Mouse (Mus musculus): ENCODE data around the gene Fbxw10. TPM values are rescaled to one million over a fixed set of nuclear protein-coding genes. Genes with fewer than 3 reads are reported as not detected.

The Fbxw10 gene
- total RNA-seq, 2 experiments from 2014 or later = not detected

DNA sequence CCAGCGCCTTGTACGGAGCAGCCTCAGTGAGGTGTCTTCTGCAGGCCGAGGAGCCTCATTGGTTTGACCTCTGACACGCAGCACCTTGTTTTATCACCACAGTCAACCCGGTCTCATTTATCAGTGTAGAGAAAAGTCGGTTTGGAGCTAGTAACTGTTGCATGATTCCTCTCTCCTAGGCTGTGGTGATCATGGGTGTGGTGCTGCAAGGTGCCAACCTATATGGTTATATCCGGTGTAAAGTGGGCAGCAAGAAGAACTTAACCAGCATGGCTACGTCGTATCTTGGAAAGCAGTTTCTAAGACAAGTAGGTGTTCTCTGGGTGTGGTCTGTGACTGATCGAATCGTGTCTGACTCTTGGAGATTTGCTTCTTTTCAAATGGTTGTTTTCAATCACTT is 44.9 kb downstream of the Fbxw10 start:
- no peak for ATAC-seq (replicated peaks; ENCODE audit: low FRiP score, poor library complexity, severe bottlenecking)

DNA sequence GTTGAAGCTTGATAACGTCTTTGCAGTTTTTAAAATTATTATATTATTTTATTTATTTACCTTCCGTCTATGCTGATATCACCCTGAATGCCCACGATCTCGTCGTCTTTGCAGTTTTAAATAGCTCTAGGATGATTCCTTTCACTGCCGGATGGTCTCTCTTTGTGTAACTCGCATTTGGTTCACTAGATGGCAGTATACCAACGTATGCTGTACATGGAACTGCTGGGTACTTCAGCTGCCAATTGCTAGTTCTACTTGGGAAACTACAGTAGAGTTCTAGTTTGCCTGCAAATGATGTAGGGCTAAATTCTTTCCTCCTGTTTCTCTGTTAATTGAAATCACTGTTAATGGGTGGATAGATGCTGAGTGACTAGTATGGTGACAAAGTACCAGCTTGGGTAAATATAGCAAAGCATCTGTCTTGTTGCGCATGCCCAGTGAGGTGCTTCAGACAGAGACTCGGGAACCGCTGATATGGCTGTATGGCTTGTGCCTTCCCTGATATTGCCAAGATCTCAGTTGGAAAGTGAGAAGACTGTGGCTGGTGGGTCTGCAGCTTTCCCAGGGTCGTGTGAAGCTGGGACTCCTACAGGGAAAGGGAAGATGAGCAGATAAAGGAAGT is 54.9 kb downstream of the Fbxw10 start:
- ATAC-seq (replicated peaks; ENCODE audit: low FRiP score, poor library complexity, severe bottlenecking) = no peak; the same call in 1 of the 2 replicates

DNA sequence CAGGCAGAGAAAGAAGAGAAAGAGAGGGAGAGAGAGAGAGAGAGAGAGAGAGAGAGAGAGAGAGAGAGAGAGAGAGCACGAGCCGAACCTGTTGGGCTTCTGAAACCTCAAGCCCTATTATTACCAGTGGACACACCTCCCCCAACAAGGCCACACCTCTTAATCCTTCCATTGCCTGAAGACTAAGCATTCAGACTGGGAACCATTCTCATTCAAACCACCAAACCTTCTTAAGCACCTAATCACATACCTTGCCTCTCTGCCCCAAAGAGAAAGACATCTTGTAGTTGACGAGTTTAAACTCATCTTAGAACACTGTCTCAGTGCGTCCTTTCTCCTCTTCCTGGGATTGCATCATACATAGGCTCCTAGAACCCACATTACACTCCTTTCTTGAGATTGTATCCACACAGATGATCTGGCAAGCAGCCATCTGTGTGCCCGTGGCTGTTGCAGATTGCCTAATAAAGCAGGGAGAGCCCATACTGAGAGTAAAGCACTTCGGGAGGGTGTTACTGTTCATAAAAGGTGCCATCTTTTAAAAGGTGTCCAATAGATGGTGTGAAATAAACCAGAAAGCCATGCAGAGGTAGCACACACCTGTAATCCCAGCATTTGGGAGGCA is 57.1 kb downstream of the Fbxw10 start:
- no peak for ATAC-seq (replicated peaks; ENCODE audit: low FRiP score, poor library complexity, severe bottlenecking)

DNA sequence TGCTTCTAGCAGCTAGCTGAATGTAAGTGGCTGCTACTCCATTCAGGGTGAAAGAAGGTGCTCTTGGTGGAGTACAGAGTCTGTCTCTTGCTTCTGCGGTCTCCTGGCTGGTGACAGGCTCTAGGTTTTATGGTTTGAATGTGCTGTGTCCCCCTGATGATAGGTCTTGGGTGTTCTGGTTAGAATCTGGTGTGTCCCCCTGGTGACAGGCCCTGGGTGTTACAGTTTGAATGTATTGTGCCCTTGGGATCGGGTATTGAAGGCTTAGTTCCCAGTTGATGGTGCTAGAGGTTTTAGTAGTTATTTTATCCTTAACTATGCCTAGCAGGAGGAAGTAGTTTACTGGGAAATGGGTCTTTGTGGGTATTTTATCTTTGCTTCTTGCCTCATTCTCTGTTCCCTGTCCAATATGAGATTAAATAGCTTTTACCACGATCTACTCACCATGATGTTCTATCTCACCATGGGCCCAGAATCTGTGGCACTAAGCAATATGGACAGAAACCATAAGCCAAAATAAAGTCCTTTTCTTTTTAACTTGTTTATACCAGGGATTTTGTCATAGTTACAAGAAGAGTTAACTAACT is 62.9 kb downstream of the Fbxw10 start:
- no peak for ATAC-seq (replicated peaks; ENCODE audit: low FRiP score, poor library complexity, severe bottlenecking)

DNA sequence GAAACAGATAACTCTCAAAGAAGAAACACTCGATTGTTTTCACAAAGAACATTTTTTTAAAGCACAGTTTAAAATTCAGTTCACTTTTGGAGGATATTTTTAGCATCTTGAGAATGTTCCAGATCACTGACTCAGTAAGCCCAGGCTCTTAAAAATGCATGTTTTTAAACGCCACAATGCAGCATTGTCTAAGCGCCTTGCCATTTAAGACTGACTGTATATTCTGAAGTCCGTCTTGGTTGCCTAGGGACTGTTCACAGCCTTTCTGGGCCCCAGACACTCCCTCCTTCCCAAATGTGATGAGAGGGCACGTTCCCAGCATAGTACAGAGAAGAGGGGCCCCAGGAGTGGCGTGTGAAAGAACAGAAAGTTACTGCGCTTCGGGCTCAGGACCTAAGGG is 64.5 kb downstream of the Fbxw10 start:
- no peak for ATAC-seq (replicated peaks; ENCODE audit: low FRiP score, poor library complexity, severe bottlenecking)

DNA sequence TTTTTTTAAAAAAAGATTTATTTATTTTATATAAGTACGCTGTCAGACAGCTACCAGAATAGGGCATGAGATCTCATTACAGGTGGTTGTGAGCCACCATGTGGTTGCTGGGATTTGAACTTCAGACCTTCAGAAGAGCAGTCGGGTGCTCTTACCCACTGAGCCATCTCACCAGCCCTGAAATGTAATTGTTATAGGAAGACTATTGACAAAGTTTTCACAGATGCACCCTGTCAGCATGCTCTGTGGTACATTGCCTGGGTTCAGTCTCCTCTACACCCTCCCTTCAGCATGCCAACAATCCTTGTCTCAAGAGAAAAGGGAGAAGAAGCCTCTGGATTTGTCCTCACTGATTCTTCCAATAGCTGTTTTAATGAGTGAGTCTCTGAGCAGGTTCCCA is 66.3 kb downstream of the Fbxw10 start:
- no peak for ATAC-seq (replicated peaks; ENCODE audit: low FRiP score, poor library complexity, severe bottlenecking)

DNA sequence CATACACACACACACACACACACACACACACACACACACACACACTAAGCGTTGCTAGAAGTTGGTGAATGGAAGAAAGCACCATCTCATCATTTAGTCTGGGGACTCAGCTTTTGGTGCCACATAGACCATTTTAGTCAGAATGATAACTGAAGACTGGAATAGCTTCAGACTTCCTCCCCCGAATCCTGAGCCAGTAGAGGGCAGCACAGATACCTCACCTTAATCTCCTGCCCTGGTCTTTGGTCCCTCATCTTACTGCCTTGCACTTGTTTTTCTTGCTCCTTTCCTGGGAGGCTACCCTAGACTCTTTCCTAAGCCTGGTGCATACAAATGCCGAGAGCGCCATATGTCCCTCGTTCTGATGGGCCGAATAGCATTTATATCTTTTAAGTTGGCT is 67.7 kb downstream of the Fbxw10 start:
- ATAC-seq (replicated peaks; ENCODE audit: low FRiP score, poor library complexity, severe bottlenecking) = no peak

DNA sequence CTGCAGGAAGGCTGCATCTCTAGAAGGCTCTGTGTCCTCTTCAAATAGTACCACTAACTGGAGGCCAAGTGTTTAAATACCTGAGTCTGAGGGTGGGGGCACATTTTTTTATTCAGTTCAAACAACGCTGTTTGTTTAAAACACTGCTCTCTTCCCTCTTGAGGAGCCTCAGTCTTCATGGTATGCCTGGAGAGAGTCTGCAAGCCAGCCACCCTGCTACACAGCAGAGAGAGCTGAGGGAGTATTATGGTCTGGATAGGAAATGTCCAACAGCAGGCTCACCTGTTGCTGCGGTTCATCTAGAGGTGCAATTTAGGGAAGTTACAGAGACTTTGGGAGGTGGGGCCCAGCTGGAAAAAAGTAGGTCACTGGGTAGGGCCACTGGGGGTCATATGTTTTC is 68.6 kb downstream of the Fbxw10 start:
- ATAC-seq (replicated peaks; ENCODE audit: low FRiP score, poor library complexity, severe bottlenecking) = no peak

DNA sequence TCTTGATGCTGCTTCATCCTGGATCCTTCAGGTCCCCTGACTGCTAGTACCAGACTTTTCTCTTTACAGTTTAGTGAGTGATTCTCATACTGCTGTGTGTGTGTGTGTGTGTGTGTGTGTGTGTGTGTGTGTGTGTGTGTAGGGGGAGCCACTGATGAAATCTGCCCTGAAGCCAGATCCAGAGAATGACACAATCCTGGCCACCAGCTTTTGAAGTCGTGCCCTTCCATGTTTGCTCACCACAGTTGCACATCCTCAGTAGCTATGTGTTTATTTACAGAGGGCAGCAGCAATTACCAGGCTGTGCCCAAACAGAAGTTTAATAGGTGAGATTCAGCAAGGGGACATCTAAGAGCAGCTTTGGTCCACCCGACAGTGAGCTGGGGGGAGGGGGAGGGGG is 69.9 kb downstream of the Fbxw10 start:
- no peak for ATAC-seq (replicated peaks; ENCODE audit: low FRiP score, poor library complexity, severe bottlenecking)

DNA sequence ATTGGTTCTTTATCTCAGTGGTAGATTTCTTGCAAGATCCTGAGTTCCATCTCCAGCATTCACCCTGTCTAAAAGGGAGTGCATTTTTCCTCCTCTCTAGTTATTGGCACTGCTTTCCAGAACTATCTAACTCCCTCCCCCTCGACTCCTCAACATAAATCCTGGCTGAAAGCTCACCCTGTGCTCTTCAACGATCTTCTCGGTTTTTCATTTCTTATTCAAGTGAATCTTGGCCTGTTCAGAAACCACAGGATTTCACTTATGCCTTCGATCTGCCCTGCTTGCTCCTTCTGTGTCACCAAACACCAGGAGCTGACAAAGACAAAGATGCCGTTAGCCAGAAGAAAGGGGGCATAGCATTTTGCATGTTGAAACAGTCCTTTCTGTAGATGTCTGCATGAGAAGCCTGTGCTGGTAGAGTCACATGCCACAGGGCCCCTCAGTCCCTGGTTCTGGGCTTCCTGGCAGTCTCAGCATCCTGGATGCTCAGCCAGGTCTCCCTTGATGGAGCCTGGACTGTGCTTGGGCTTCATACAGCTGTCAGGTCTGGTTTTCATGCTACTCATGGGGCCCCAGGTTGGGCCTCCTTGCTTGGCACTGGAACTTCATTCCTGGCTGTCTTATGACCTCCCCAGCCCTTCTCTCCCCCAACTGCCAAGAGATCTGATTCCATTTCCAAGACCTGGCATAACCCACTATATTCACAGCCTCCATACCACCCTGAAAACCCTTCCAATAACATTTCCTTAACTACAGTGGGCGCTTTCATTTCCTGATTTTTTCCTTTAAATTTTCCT is 73.3 kb downstream of the Fbxw10 start:
- no peak for ATAC-seq (replicated peaks; ENCODE audit: low FRiP score, poor library complexity, severe bottlenecking)

DNA sequence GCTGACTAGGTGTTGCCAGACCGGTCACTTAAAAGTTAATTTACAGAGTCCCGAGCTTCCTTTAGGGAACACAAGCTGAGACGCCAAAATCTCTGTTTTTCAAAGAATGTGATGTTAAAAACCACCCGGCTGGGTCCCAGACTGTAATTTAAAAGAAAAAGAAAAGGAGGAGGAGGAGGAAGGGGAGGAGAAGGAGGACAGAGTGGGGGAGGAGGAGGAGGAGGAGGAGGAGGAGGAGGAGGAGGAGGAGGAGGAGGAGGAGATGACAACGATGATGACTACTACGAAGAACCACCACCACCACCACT is 73.8 kb downstream of the Fbxw10 start:
- ATAC-seq (replicated peaks; ENCODE audit: low FRiP score, poor library complexity, severe bottlenecking) = no peak

DNA sequence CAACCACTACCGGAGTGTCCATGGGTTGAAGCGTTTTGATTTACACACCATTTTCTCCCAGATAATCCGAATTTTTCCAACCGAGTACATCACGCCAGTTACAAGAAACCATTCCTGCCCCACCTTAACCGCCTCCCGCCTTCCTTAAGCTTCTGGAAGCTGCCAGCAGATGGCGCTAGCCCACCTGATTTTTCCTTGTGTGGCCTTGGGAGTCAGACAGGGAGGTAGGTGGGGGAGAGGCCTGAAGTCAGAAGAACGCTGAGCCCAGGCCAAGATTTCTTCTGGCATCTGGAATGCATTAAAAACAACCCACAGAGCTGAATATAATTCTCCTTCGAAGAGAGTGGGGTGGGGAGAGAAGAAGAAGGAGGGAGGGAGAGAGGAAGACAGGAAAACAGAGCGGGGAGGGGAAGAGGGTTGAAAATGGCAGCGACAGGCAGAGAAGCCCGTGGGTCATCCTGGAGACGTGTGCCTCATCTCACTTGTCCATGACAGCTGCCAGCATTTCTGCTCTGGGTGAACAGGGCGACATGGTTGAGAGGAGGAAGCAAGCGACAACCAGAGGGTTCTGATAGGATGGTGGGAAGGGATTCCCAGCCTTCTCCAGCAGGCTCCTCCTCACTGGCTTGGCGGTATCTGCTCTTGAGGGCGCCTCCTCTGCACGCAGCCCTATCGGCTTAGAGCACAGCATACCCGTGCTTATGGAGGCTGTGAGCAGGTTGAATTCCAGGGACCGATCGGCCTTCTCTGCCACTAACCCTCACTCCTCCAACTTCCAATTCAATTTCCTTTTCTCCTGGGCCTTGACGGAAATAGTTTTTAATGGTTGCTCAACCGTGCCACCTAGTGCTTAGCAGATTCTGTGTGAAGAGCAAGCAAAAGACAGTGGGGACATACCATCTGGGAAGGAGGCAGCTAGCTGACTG is 74.4 kb downstream of the Fbxw10 start:
- ATAC-seq (replicated peaks; ENCODE audit: low FRiP score, poor library complexity, severe bottlenecking) = 0 out of 2 replicates have a peak, but pooled peaks have one; percentile 57

DNA sequence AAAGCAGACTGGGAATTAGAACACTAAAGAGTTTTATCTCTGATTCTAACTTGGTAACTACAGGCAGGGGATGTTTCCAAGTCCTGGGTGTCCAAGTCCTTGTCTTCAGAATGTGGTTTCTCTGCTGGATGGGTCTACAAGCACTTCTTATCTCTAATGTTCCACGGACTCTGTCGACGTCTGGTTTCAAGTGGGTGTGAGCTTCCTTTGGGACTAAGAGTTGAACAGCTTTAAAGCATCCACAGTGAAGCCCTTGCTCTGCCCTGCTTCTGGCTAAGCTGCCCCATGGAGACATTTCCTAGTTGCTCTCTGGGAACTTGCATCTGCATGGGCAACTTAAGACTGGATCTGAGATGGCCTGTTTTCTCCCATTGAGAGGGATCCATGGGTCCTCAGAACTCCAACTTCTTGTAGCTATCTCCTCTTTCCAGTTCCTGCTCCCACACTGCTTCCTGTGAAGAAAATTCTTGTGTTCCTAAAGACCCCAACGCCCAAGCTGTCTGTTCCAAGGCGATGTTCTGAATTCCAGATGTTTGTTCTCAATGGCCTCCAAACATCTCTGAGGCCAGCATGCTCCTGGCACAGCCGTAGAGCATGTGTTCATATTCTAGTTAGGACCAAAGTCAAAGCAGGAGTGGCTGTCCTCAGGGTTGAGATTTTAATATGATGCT is 77.4 kb downstream of the Fbxw10 start:
- no peak for ATAC-seq (replicated peaks; ENCODE audit: low FRiP score, poor library complexity, severe bottlenecking)

Other genes with a start within 250 kb of the Fbxw10 start
- gene Lrrc75a, start 198.5 kb upstream of the Fbxw10 start, total RNA-seq (2015; ENCODE audit: low replicate concordance) = not detected in 2 replicates
- 0.84 and 1.5 TPM in 2 replicates for gene Lrrc75a, start 198.5 kb upstream of the Fbxw10 start, total RNA-seq (2017; ENCODE audit: low replicate concordance)
- 1.3 and 1.5 TPM in 2 replicates for gene Mmgt2, start 198.4 kb upstream of the Fbxw10 start, total RNA-seq (2015; ENCODE audit: low replicate concordance)
- gene Mmgt2, start 198.4 kb upstream of the Fbxw10 start, total RNA-seq (2017; ENCODE audit: low replicate concordance) = 2.8 TPM in 1 of 2 replicates, not detected in the other
- gene Zfp287, start 115.2 kb upstream of the Fbxw10 start, total RNA-seq (2015; ENCODE audit: low replicate concordance) = not detected in 2 replicates
- 0.98 TPM in 1 of 2 replicates, not detected in the other for gene Zfp287, start 115.2 kb upstream of the Fbxw10 start, total RNA-seq (2017; ENCODE audit: low replicate concordance)
- gene Gm10428, start 94.0 kb upstream of the Fbxw10 start, total RNA-seq (2015; ENCODE audit: low replicate concordance) = not detected in 2 replicates
- not detected in 2 replicates for gene Gm10428, start 94.0 kb upstream of the Fbxw10 start, total RNA-seq (2017; ENCODE audit: low replicate concordance)
- gene Zfp286, start 57.6 kb upstream of the Fbxw10 start, total RNA-seq (2015; ENCODE audit: low replicate concordance) = 0.63 TPM in 1 of 2 replicates, not detected in the other
- gene Zfp286, start 57.6 kb upstream of the Fbxw10 start, total RNA-seq (2017; ENCODE audit: low replicate concordance) = not detected in 2 replicates
- 7.5 and 8.8 TPM in 2 replicates for gene Trim16, start 26.8 kb upstream of the Fbxw10 start, total RNA-seq (2015; ENCODE audit: low replicate concordance)
- gene Trim16, start 26.8 kb upstream of the Fbxw10 start, total RNA-seq (2017; ENCODE audit: low replicate concordance) = 4.3 and 8.5 TPM in 2 replicates
- gene Tvp23b, start 32.4 kb downstream of the Fbxw10 start, total RNA-seq (2015; ENCODE audit: low replicate concordance) = 2.7 and 10.7 TPM in 2 replicates
- 2.4 and 5.7 TPM in 2 replicates for gene Tvp23b, start 32.4 kb downstream of the Fbxw10 start, total RNA-seq (2017; ENCODE audit: low replicate concordance)
- not detected in 2 replicates for gene Cdrt4, start 104.1 kb downstream of the Fbxw10 start, total RNA-seq (2015; ENCODE audit: low replicate concordance)
- gene Cdrt4, start 104.1 kb downstream of the Fbxw10 start, total RNA-seq (2017; ENCODE audit: low replicate concordance) = not detected in 2 replicates
- not detected in 2 replicates for gene Tekt3, start 214.6 kb downstream of the Fbxw10 start, total RNA-seq (2015; ENCODE audit: low replicate concordance)
- gene Tekt3, start 214.6 kb downstream of the Fbxw10 start, total RNA-seq (2017; ENCODE audit: low replicate concordance) = not detected in 2 replicates